Mouse (Mus musculus): ENCODE data around the gene Olfr97.

Olfr97 gene

GRCm38 (mm10) chr17:37194782-37195181, 42.3 kb downstream of the Olfr97 start:
- no peak for DNase-seq

- DNase-seq = no peak
These were observed 43.5 kb downstream of the Olfr97 start, which contains the start of gene Ubd for GRCm38 (mm10) chr17:37193656-37194055. Gene Ubd, plus strand, starts transcription at chr17:37193892.

- no peak for DNase-seq
These were observed 44.1 kb downstream of the Olfr97 start for GRCm38 (mm10) chr17:37193032-37193431.

- DNase-seq = no peak
These were observed 46.4 kb downstream of the Olfr97 start for GRCm38 (mm10) chr17:37190711-37191110.

- DNase-seq = no peak
These were observed 51.7 kb downstream of the Olfr97 start for GRCm38 (mm10) chr17:37185474-37185873.

All from thymus, adult 18-20 months (tissue).